Mouse (Mus musculus): Measurements from ENCODE around the gene Optn.

The Optn gene

GRCm38 (mm10) chr2:5061133-5061708 is 2.6 kb downstream of the Optn start:
- DNase-seq (ENCODE audit: low spot score in 2 of 2): peak in 1 of 2 experiments; percentile 4

GRCm38 (mm10) chr2:5059997-5060396 is 3.9 kb downstream of the Optn start:
- DNase-seq (ENCODE audit: low spot score in 2 of 2): no peak

GRCm38 (mm10) chr2:5058436-5058835 is 5.4 kb downstream of the Optn start:
- no peak for DNase-seq (ENCODE audit: low spot score in 2 of 2)

- no peak for DNase-seq (ENCODE audit: low spot score in 2 of 2)
These were observed 13.3 kb downstream of the Optn start for GRCm38 (mm10) chr2:5050562-5050961.

GRCm38 (mm10) chr2:5047016-5047415 is 16.8 kb downstream of the Optn start:
- DNase-seq (ENCODE audit: low spot score in 2 of 2): no peak

GRCm38 (mm10) chr2:5045269-5045965 is 18.4 kb downstream of the Optn start:
- DNase-seq (ENCODE audit: low spot score in 2 of 2): no peak

GRCm38 (mm10) chr2:5044321-5044720 is 19.5 kb downstream of the Optn start:
- DNase-seq (ENCODE audit: low spot score in 2 of 2): no peak

GRCm38 (mm10) chr2:5043476-5043761 is 20.4 kb downstream of the Optn start:
- no peak for DNase-seq (ENCODE audit: low spot score in 2 of 2)

GRCm38 (mm10) chr2:5042616-5043475 is 21.0 kb downstream of the Optn start:
- DNase-seq (ENCODE audit: low spot score in 2 of 2): no peak

GRCm38 (mm10) chr2:5041854-5042253 is 22.0 kb downstream of the Optn start:
- no peak for DNase-seq (ENCODE audit: low spot score in 2 of 2)

- DNase-seq (ENCODE audit: low spot score in 2 of 2): no peak
These were observed 23.3 kb downstream of the Optn start for GRCm38 (mm10) chr2:5040281-5041161.

GRCm38 (mm10) chr2:5039350-5040170 is 24.3 kb downstream of the Optn start:
- no peak for DNase-seq (ENCODE audit: low spot score in 2 of 2)

- DNase-seq (ENCODE audit: low spot score in 2 of 2): no peak
These were observed 25.5 kb downstream of the Optn start for GRCm38 (mm10) chr2:5038320-5038719.

- no peak for DNase-seq (ENCODE audit: low spot score in 2 of 2)
These were observed 26.5 kb downstream of the Optn start for GRCm38 (mm10) chr2:5037390-5037789.

GRCm38 (mm10) chr2:5036411-5037076 is 27.3 kb downstream of the Optn start:
- no peak for DNase-seq (ENCODE audit: low spot score in 2 of 2)

- no peak for DNase-seq (ENCODE audit: low spot score in 2 of 2)
These were observed 28.6 kb downstream of the Optn start for GRCm38 (mm10) chr2:5035241-5035640.

- no peak for DNase-seq (ENCODE audit: low spot score in 2 of 2)
These were observed 29.1 kb downstream of the Optn start for GRCm38 (mm10) chr2:5034801-5035200.

- DNase-seq (ENCODE audit: low spot score in 2 of 2): no peak
These were observed 30.1 kb downstream of the Optn start for GRCm38 (mm10) chr2:5033546-5034420.

- no peak for DNase-seq (ENCODE audit: low spot score in 2 of 2)
These were observed 31.2 kb downstream of the Optn start for GRCm38 (mm10) chr2:5032665-5033064.
